Mouse (Mus musculus): Measurements from ENCODE around the gene Bcl11b. TPM values are rescaled to one million over a fixed set of nuclear protein-coding genes. Genes with fewer than 3 reads are reported as not detected.

Bcl11b gene
- total RNA-seq, 2 experiments from 2014 or later, result 54.4 to 71.5 TPM

- DNase-seq (ENCODE audit: low spot score in 2 of 2), result no peak
- intact Hi-C loops (cut with DNase I), result loop anchor here (5.0 to 10.0 kb wide), 3 partner anchors 1523 to 1696 kb away; no protein-coding TSS in a partner anchor
These were observed 2.7 kb downstream of the Bcl11b start for GRCm38 (mm10) chr12:108000715-108001080.

DNA sequence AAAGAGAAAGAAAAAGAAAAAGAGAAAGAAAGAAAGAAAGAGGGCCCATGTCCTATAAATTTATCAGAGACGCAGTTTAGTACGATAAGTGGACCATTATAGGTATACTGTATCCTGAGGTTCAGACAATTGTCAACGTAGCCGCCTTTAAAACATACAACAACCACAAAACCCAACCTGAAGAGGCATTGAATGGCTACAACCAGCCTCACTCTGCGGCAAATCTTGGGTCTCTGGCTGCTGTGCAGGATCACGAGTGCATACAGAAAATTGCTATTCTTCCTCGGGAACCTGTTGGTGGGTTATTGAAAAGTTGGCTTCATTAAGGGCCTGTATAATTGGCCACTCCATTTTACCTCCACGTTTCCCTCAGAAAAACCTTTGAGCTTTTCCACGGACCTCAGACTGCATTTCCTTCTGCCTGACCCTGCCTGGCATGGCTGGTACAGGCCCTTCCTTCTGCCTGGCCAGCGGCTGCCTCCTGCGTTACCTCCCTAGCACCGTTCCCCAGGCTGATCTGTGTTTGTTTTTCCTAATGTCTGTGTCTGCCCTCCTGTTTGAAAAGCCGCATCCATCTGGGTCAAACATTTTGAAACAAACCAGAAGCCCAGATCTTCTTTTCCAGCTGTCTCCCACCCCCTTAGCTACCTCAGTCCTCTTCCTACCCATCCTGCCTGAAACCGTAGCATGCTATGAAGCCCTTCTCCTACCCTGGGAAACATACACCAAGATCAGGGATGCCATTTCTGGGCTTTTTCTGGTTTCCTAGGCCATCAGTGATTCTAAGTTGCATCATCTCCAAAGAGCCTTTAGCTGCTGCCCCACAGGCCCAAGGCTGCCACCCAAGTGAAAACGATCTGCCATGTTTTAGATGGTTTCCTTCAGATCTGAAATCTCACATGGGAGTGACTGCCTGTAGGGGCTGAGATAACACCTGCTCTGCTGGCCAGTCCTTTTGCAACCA lies 3.4 kb downstream of the Bcl11b start:
- intact Hi-C loops (cut with DNase I), result loop anchor here (5.0 to 10.0 kb wide), 6 partner anchors 905 to 1725 kb away; no protein-coding TSS in a partner anchor
- DNase-seq (ENCODE audit: low spot score in 2 of 2), result peak in 1 of 2 experiments; percentile 10

- intact Hi-C loops (cut with DNase I), result loop anchor here (10.0 kb wide), 3 partner anchors 904 to 1724 kb away; no protein-coding TSS in a partner anchor
These were observed 4.7 kb downstream of the Bcl11b start for GRCm38 (mm10) chr12:107998746-107999145.

GRCm38 (mm10) chr12:107997901-107998300 lies 5.5 kb downstream of the Bcl11b start:
- DNase-seq (ENCODE audit: low spot score in 2 of 2), result peak; percentile 9 to 32

More at GRCm38 (mm10) chr12:107998746-107999145, 4.7 kb downstream of the Bcl11b start:
- DNase-seq (ENCODE audit: low spot score in 2 of 2), result peak; percentile 87 to 90

GRCm38 (mm10) chr12:107997241-107997640 lies 6.2 kb downstream of the Bcl11b start:
- DNase-seq (ENCODE audit: low spot score in 2 of 2), result no peak
- intact Hi-C loops (cut with DNase I), result loop anchor here (10.0 kb wide), 3 partner anchors 902 to 1722 kb away; no protein-coding TSS in a partner anchor

More at GRCm38 (mm10) chr12:107997901-107998300, 5.5 kb downstream of the Bcl11b start:
- intact Hi-C loops (cut with DNase I), result loop anchor here (10.0 kb wide), 3 partner anchors 903 to 1723 kb away; no protein-coding TSS in a partner anchor

- intact Hi-C loops (cut with DNase I), result loop anchor here (10.0 kb wide), 3 partner anchors 902 to 1722 kb away; no protein-coding TSS in a partner anchor
- DNase-seq (ENCODE audit: low spot score in 2 of 2), result peak in 1 of 2 experiments; percentile 17
These were observed 6.6 kb downstream of the Bcl11b start for GRCm38 (mm10) chr12:107996773-107997172.

GRCm38 (mm10) chr12:107996216-107996615 lies 7.2 kb downstream of the Bcl11b start:
- intact Hi-C loops (cut with DNase I), result loop anchor here (10.0 kb wide), 3 partner anchors 901 to 1721 kb away; no protein-coding TSS in a partner anchor
- DNase-seq (ENCODE audit: low spot score in 2 of 2), result no peak

GRCm38 (mm10) chr12:107994421-107994820 lies 9.0 kb downstream of the Bcl11b start:
- intact Hi-C loops (cut with DNase I), result loop anchor here (10.0 kb wide), 3 partner anchors 900 to 1720 kb away; no protein-coding TSS in a partner anchor
- no peak for DNase-seq (ENCODE audit: low spot score in 2 of 2)

DNA sequence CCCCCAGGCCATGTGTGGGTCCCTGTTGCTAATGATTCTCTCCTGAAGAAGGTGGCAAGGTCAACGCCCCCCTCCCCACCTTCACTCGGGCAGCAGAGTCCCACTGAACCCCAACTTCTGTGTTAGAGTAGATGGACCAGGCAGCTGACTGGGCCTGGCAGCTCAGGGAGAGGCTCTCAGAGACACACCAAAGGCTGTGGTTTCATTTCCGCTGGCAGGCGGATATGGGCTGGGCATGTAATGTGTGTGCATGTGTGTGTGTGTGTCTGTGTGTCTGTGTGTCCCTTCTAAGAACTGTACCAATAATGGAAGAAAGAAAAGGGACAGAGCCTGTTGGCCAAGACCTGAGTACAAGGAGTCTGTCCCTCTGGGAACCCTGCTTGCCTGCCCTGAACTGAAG lies 10.4 kb downstream of the Bcl11b start:
- no peak for DNase-seq (ENCODE audit: low spot score in 2 of 2)
- intact Hi-C loops (cut with DNase I), result loop anchor here (10.0 kb wide), 3 partner anchors 898 to 1718 kb away; no protein-coding TSS in a partner anchor

- DNase-seq (ENCODE audit: low spot score in 2 of 2), result no peak
These were observed 12.2 kb downstream of the Bcl11b start for GRCm38 (mm10) chr12:107991191-107991590.

GRCm38 (mm10) chr12:107983211-107983610 lies 20.2 kb downstream of the Bcl11b start:
- intact Hi-C loops (cut with DNase I), result no loop called here

More at GRCm38 (mm10) chr12:107991191-107991590, 12.2 kb downstream of the Bcl11b start:
- intact Hi-C loops (cut with DNase I), result loop anchor here (10.0 kb wide), 3 partner anchors 896 to 1716 kb away; no protein-coding TSS in a partner anchor

DNA sequence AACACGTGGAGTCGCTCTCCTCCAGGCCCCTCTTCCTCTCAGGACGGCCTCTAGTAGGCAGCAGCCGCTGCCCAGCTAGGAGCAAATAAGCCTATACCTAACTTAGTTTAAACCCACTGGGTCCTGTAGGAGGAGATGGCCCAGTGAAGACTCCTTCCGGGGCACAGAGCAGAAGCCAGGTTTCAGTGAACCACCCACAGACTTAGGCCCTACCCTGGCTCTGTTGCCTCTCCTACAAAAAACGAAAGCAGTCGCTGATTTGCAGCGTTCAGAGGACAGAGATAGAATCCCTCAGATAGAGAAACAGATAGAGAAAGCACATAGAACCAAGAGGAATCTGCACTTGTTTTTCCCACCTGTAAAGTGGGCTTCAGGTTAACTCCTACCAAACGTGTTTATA lies 21.1 kb downstream of the Bcl11b start:
- no peak for DNase-seq (ENCODE audit: low spot score in 2 of 2)
- intact Hi-C loops (cut with DNase I), result no loop called here

More at GRCm38 (mm10) chr12:107983211-107983610, 20.2 kb downstream of the Bcl11b start:
- DNase-seq (ENCODE audit: low spot score in 2 of 2), result no peak

- intact Hi-C loops (cut with DNase I), result no loop called here
- DNase-seq (ENCODE audit: low spot score in 2 of 2), result no peak
These were observed 22.2 kb downstream of the Bcl11b start for GRCm38 (mm10) chr12:107981231-107981630.

DNA sequence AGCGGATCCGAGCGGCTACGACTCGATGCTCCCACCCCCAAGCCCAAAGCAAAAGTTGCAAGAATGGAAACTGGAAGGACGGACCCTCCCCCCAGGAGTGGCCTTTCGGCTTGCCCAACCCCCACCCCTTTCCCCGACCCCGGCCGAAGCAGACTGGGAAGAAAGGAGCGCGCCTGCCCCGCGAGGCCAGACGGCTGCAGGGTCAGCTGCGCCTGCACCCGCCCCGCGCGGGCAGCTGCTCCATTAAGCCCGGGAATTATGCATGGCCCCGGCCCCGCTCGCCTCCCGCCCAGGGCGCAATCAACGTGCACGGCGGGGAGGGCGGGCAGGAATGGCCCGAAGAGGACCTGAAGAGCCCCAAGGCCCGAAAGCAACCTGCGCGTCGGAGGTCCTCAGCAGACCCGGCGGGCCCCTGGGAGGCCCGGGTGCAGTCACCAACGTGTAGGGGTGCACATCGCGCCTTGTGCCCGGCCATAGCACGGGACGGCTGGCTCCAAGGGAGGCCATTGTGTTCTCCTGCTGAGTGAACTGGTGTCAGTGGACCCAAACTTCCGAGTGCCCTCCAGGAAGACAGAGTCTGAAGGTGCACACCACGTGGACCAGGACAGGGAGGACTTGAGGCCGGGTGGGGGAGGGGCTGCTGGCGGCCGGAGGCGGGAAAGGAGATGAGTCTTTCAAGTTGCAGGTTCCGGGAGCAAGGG lies 23.0 kb downstream of the Bcl11b start:
- DNase-seq (ENCODE audit: low spot score in 2 of 2), result no peak
- intact Hi-C loops (cut with DNase I), result no loop called here

DNA sequence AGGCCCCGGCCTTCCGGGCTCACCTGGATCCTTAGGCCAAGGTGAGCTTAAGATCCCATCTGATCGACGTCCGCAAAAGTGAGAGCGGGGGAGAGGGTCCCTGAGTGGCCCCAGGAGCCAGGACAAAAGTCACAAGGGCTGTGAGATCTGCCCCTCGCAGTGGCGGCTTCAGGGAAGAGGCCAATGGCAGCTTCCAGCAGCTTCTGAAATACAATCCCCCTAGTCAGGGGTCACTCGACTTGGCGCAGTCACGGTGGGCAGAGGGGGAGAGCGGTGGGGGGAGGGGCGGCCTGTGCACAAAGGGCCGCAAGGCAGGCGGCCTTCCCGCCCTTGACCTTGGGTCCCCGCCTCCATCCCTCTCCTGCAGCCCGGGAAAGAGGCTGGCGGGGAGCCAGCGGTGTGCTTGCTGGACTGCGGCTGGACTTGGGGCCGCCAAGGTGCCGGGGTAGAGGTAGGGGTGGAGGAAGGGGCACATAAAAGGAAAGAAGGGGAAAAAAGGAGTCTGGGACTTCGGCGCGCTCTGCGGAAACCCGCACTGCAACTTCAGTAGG lies 23.6 kb downstream of the Bcl11b start:
- intact Hi-C loops (cut with DNase I), result no loop called here
- DNase-seq (ENCODE audit: low spot score in 2 of 2), result no peak

- DNase-seq (ENCODE audit: low spot score in 2 of 2), result no peak
- intact Hi-C loops (cut with DNase I), result no loop called here
These were observed 24.6 kb downstream of the Bcl11b start for GRCm38 (mm10) chr12:107978736-107979255.

GRCm38 (mm10) chr12:107978063-107978462 lies 25.3 kb downstream of the Bcl11b start:
- intact Hi-C loops (cut with DNase I), result no loop called here
- no peak for DNase-seq (ENCODE audit: low spot score in 2 of 2)

- intact Hi-C loops (cut with DNase I), result no loop called here
- DNase-seq (ENCODE audit: low spot score in 2 of 2), result no peak
These were observed 25.9 kb downstream of the Bcl11b start for GRCm38 (mm10) chr12:107977534-107977933.

DNA sequence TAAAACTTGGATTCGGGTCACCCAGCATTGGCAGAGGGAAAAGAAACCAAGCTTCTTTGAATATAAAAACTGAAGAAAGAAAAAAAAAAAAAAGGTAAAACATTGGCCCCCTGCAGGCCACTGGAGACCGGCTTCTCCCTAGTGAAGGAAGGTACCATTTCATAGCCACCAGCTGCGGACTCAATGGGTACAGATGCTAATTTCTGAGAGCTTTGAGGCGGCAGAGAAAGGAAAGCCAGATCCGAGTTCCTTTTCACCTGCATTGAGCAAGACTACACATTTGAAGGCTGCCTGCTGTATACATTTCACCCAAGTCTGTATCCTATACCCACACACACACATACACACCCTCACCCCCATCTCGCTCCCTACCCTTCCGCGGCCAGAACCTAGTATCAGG lies 26.3 kb downstream of the Bcl11b start:
- intact Hi-C loops (cut with DNase I), result no loop called here
- no peak for DNase-seq (ENCODE audit: low spot score in 2 of 2)

Data from left cerebral cortex, postnatal 25 days (tissue).